In genomic region chr6:86062684-86063083, GRCm38 (mm10) we compare ENCODE assay signal across 23 mouse cellular contexts. TPM values are rescaled to one million over a fixed set of nuclear protein-coding genes. Genes with fewer than 3 reads are reported as not detected.
A peak's percentile ranks its signal among the peaks of the same experiment; 100 is the strongest.
DNase-seq lines count a peak whose midpoint lies in the region; ATAC-seq and TF ChIP-seq lines count a peak whose summit lies in the region.
"Had no signal": no experiment of that assay in that cellular context is flagged by ENCODE, and none has a peak within 500 bp of the region (broad histone marks: within the 10 kb centered on the region; RNA-seq: fewer than 3 reads in every experiment).

No protein-coding gene starts in this region.

- no peaks in the 10 kb centered on the region for H3K27me3 ChIP-seq in embryonic facial prominence, embryonic 14.5 days (replicated peaks; ENCODE audit: control insufficient read depth, insufficient read depth, low read length)
- no peaks in the 10 kb centered on the region for H3K27me3 ChIP-seq in embryonic facial prominence, embryonic 10.5 days (replicated peaks; ENCODE audit: low read depth, poor library complexity, severe bottlenecking)
- H3K27me3 ChIP-seq in forebrain, postnatal 0 days (ENCODE audit: insufficient read depth, low read length) = no peaks in the 10 kb centered on the region
- peaks cover 4% of the 10 kb centered on the region; the same call in 1 of the 2 replicates for H3K27me3 ChIP-seq in midbrain, embryonic 10.5 days (ENCODE audit: low read depth, poor library complexity, severe bottlenecking)
- H3K27me3 ChIP-seq in neural tube, embryonic 14.5 days (ENCODE audit: control insufficient read depth, insufficient read depth, low read length) = no peaks in the 10 kb centered on the region
- no peaks in the 10 kb centered on the region for H3K27me3 ChIP-seq in kidney, embryonic 15.5 days
- H3K27me3 ChIP-seq: embryonic facial prominence, embryonic 12.5 days; limb, embryonic 13.5 days had no signal

- H3K27ac ChIP-seq in embryonic facial prominence, embryonic 14.5 days (replicated peaks; ENCODE audit: low read depth, low read length) = 0 out of 2 replicates have a peak overlapping the region, but pooled peaks have one; percentile 55
- no peak overlapping the region for H3K27ac ChIP-seq in embryonic facial prominence, embryonic 10.5 days (replicated peaks)
- peak overlapping the region; percentile 97 for H3K27ac ChIP-seq in forebrain, postnatal 0 days (ENCODE audit: low read depth, low read length)
- H3K27ac ChIP-seq in midbrain, embryonic 10.5 days (replicated peaks) = peak overlapping the region; percentile 74
- H3K27ac ChIP-seq in neural tube, embryonic 14.5 days (ENCODE audit: low read depth, low read length) = peak overlapping the region; percentile 91
- no peak overlapping the region for H3K27ac ChIP-seq in gastrocnemius, adult 2 months
- H3K27ac ChIP-seq in kidney, embryonic 15.5 days = no peak overlapping the region
- H3K27ac ChIP-seq: embryonic facial prominence, embryonic 12.5 days; limb, embryonic 13.5 days; liver, embryonic 15.5 days; stomach, postnatal 0 days had no signal

- ATAC-seq in embryonic facial prominence, embryonic 14.5 days (ENCODE audit: low read depth) = no peak
- peak; percentile 19; the same call in 1 of the 2 replicates for ATAC-seq in forebrain, postnatal 0 days
- 0 out of 2 replicates have a peak, but pooled peaks have one; percentile 13 for ATAC-seq in neural tube, embryonic 14.5 days (ENCODE audit: low read depth)
- ATAC-seq in kidney, embryonic 15.5 days (replicated peaks; ENCODE audit: low FRiP score) = no peak

- H3K4me2 ChIP-seq in embryonic facial prominence, embryonic 14.5 days (ENCODE audit: low read depth, low read length) = no peak overlapping the region
- H3K4me2 ChIP-seq in forebrain, postnatal 0 days (ENCODE audit: low read depth) = 0 out of 2 replicates have a peak overlapping the region, but pooled peaks have one; percentile 17
- H3K4me2 ChIP-seq in neural tube, embryonic 14.5 days (ENCODE audit: low read depth, low read length) = peak overlapping the region; percentile 23
- no peak overlapping the region for H3K4me2 ChIP-seq in kidney, embryonic 15.5 days
- H3K4me2 ChIP-seq: embryonic facial prominence, embryonic 12.5 days; heart, embryonic 12.5 days; limb, embryonic 13.5 days; liver, embryonic 15.5 days had no signal

- DNase-seq in embryonic facial prominence, embryonic 14.5 days (ENCODE audit: low spot score) = peak; percentile 30
- DNase-seq in embryonic facial prominence, embryonic 10.5 days (ENCODE audit: low spot score) = no peak
- peak; percentile 56 for DNase-seq in forebrain, postnatal 0 days
- DNase-seq in midbrain, embryonic 10.5 days (ENCODE audit: low spot score) = no peak
- no peak for DNase-seq in gastrocnemius, adult 2 months
- no peak for DNase-seq in Muller cell, postnatal 12 days (ENCODE audit: inconsistent ontology term)
- DNase-seq: adrenal gland, postnatal 25 days; gastrocnemius, postnatal 36 days; kidney, adult 8-10 months; lung, postnatal 14 days; spleen, adult 18-20 months; thymus, postnatal 14 days had no signal

- 82% methylated on average over 2 of the region's 2 CpGs for WGBS in embryonic facial prominence, embryonic 14.5 days
- WGBS in embryonic facial prominence, embryonic 10.5 days = 83% methylated on average over 2 of the region's 2 CpGs
- WGBS in forebrain, postnatal 0 days = 35% methylated on average over 2 of the region's 2 CpGs
- 90% methylated on average over 2 of the region's 2 CpGs for WGBS in midbrain, embryonic 10.5 days
- 56% methylated on average over 2 of the region's 2 CpGs for WGBS in neural tube, embryonic 14.5 days
- 85% methylated on average over 2 of the region's 2 CpGs for WGBS in kidney, embryonic 15.5 days

- H3K4me3 ChIP-seq in embryonic facial prominence, embryonic 14.5 days (ENCODE audit: low read depth, low read length) = no peak overlapping the region
- H3K4me3 ChIP-seq in embryonic facial prominence, embryonic 10.5 days = no peak overlapping the region
- H3K4me3 ChIP-seq in forebrain, postnatal 0 days (ENCODE audit: low read depth, low read length) = no peak overlapping the region
- no peak overlapping the region for H3K4me3 ChIP-seq in midbrain, embryonic 10.5 days
- H3K4me3 ChIP-seq in neural tube, embryonic 14.5 days (ENCODE audit: low read depth, low read length) = no peak overlapping the region
- H3K4me3 ChIP-seq in gastrocnemius, adult 2 months = no peak overlapping the region
- no peak overlapping the region for H3K4me3 ChIP-seq in kidney, embryonic 15.5 days (replicated peaks)
- H3K4me3 ChIP-seq: embryonic facial prominence, embryonic 12.5 days; heart, embryonic 12.5 days; limb, embryonic 13.5 days; liver, embryonic 15.5 days had no signal

- no peak for TF ChIP-seq CTCF in forebrain, postnatal 0 days (IDR thresholded peaks at IDR 0.05; ENCODE audit: low read depth)
- no peak for TF ChIP-seq CTCF in gastrocnemius, adult 2 months (IDR thresholded peaks at IDR 0.05)

- no peaks in the 10 kb centered on the region for H3K9me3 ChIP-seq in embryonic facial prominence, embryonic 14.5 days (ENCODE audit: control insufficient read depth, low read length)
- no peaks in the 10 kb centered on the region for H3K9me3 ChIP-seq in embryonic facial prominence, embryonic 10.5 days
- H3K9me3 ChIP-seq in forebrain, postnatal 0 days (ENCODE audit: low read length) = no peaks in the 10 kb centered on the region
- H3K9me3 ChIP-seq in midbrain, embryonic 10.5 days (replicated peaks) = no peaks in the 10 kb centered on the region
- no peaks in the 10 kb centered on the region for H3K9me3 ChIP-seq in neural tube, embryonic 14.5 days (ENCODE audit: control insufficient read depth, low read length)
- no peaks in the 10 kb centered on the region for H3K9me3 ChIP-seq in kidney, embryonic 15.5 days (replicated peaks)
- H3K9me3 ChIP-seq: embryonic facial prominence, embryonic 12.5 days; heart, embryonic 12.5 days; limb, embryonic 13.5 days; liver, embryonic 15.5 days had no signal

- H3K4me1 ChIP-seq in embryonic facial prominence, embryonic 14.5 days (ENCODE audit: control insufficient read depth, insufficient read depth, low read length) = peaks cover 12% of the 10 kb centered on the region; the same call in 1 of the 2 replicates
- peaks cover 44% of the 10 kb centered on the region for H3K4me1 ChIP-seq in embryonic facial prominence, embryonic 10.5 days
- H3K4me1 ChIP-seq in forebrain, postnatal 0 days (ENCODE audit: insufficient read depth) = peaks cover 83% of the 10 kb centered on the region
- H3K4me1 ChIP-seq in midbrain, embryonic 10.5 days = peaks cover 86% of the 10 kb centered on the region
- H3K4me1 ChIP-seq in neural tube, embryonic 14.5 days (ENCODE audit: control insufficient read depth, insufficient read depth, low read length) = peaks cover 76% of the 10 kb centered on the region
- no peaks in the 10 kb centered on the region for H3K4me1 ChIP-seq in kidney, embryonic 15.5 days
- H3K4me1 ChIP-seq: embryonic facial prominence, embryonic 12.5 days; limb, embryonic 13.5 days had no signal

- intact Hi-C loops in gastrocnemius, adult 2 months (cut with DNase I) = no loop called here

- no peak overlapping the region for H3K9ac ChIP-seq in embryonic facial prominence, embryonic 14.5 days (ENCODE audit: low read depth, low read length)
- peak overlapping the region; percentile 18; the same call in 1 of the 2 replicates for H3K9ac ChIP-seq in forebrain, postnatal 0 days
- H3K9ac ChIP-seq in neural tube, embryonic 14.5 days (replicated peaks; ENCODE audit: low read depth, low read length) = no peak overlapping the region
- no peak overlapping the region for H3K9ac ChIP-seq in kidney, embryonic 15.5 days
- H3K9ac ChIP-seq: embryonic facial prominence, embryonic 12.5 days; heart, embryonic 12.5 days; limb, embryonic 13.5 days; liver, embryonic 15.5 days had no signal

- H3K36me3 ChIP-seq in embryonic facial prominence, embryonic 14.5 days (ENCODE audit: control insufficient read depth, insufficient read depth, low read length) = no peaks in the 10 kb centered on the region
- no peaks in the 10 kb centered on the region for H3K36me3 ChIP-seq in embryonic facial prominence, embryonic 10.5 days (replicated peaks)
- 0 out of 2 replicates have a peak, but pooled peaks cover under 1% of the 10 kb centered on the region for H3K36me3 ChIP-seq in forebrain, postnatal 0 days (ENCODE audit: insufficient read depth)
- no peaks in the 10 kb centered on the region for H3K36me3 ChIP-seq in midbrain, embryonic 10.5 days
- no peaks in the 10 kb centered on the region for H3K36me3 ChIP-seq in neural tube, embryonic 14.5 days (ENCODE audit: control insufficient read depth, insufficient read depth, low read length)
- no peaks in the 10 kb centered on the region for H3K36me3 ChIP-seq in kidney, embryonic 15.5 days
- H3K36me3 ChIP-seq: embryonic facial prominence, embryonic 12.5 days; heart, embryonic 12.5 days; limb, embryonic 13.5 days; liver, embryonic 15.5 days had no signal

RNA-seq across cellular contexts. Expression of gene Add2, which starts 34.2 kb away (rescaled TPM):
- polyA plus RNA-seq in embryonic facial prominence, embryonic 14.5 days (2014; fragmentation: Nextera tagmentation; extraction: Ambion mirVana) = 6.7 and 7.6 TPM in 2 replicates
- 23.4 and 26.6 TPM in 2 replicates for polyA plus RNA-seq in embryonic facial prominence, embryonic 10.5 days (2016; fragmentation: Nextera tagmentation; extraction: Ambion mirVana)
- 267 and 333 TPM in 2 replicates for total RNA-seq in forebrain, postnatal 0 days (2014; rRNA removed)
- polyA plus RNA-seq in forebrain, postnatal 0 days (2015; fragmentation: Nextera tagmentation; extraction: Ambion mirVana) = 175 and 186 TPM in 2 replicates
- 43.3 and 81.8 TPM in 2 replicates for polyA plus RNA-seq in midbrain, embryonic 10.5 days (2016; fragmentation: Nextera tagmentation; extraction: Ambion mirVana)
- polyA plus RNA-seq in neural tube, embryonic 14.5 days (2014; fragmentation: Nextera tagmentation; extraction: Ambion mirVana) = 94.7 and 111 TPM in 2 replicates
- under 1 TPM in 1 of 2 experiments, not detected in 1; 0.11 TPM for total RNA-seq in gastrocnemius, adult 2 months (2021)
- polyA plus RNA-seq in kidney, embryonic 15.5 days (2015; fragmentation: Nextera tagmentation; extraction: Ambion mirVana) = 5.9 and 7.2 TPM in 2 replicates

RNA-seq across cellular contexts. Expression of gene Figla, which starts 46.7 kb away (rescaled TPM):
- polyA plus RNA-seq in embryonic facial prominence, embryonic 14.5 days (2014; fragmentation: Nextera tagmentation; extraction: Ambion mirVana) = not detected in 2 replicates
- not detected in 2 replicates for polyA plus RNA-seq in embryonic facial prominence, embryonic 10.5 days (2016; fragmentation: Nextera tagmentation; extraction: Ambion mirVana)
- not detected in 2 replicates for total RNA-seq in forebrain, postnatal 0 days (2014; rRNA removed)
- not detected in 2 replicates for polyA plus RNA-seq in forebrain, postnatal 0 days (2015; fragmentation: Nextera tagmentation; extraction: Ambion mirVana)
- polyA plus RNA-seq in midbrain, embryonic 10.5 days (2016; fragmentation: Nextera tagmentation; extraction: Ambion mirVana) = not detected in 2 replicates
- not detected in 2 replicates for polyA plus RNA-seq in neural tube, embryonic 14.5 days (2014; fragmentation: Nextera tagmentation; extraction: Ambion mirVana)
- total RNA-seq in gastrocnemius, adult 2 months (2021) = not detected
- not detected in 2 replicates for polyA plus RNA-seq in kidney, embryonic 15.5 days (2015; fragmentation: Nextera tagmentation; extraction: Ambion mirVana)
- total RNA-seq: adrenal gland, postnatal 25 days; gastrocnemius, postnatal 36 days; hematopoietic stem cell, adult 5-6 weeks; left cerebral cortex, adult 8-10 months; megakaryocyte-erythroid progenitor cell, adult 5-6 weeks had no signal
- polyA plus RNA-seq: embryonic facial prominence, embryonic 12.5 days; heart, embryonic 12.5 days; limb, embryonic 13.5 days; liver, embryonic 15.5 days; neural tube, embryonic 11.5 days; stomach, postnatal 0 days had no signal

Comparison
In these comparisons a context has a peak if more than half of its experiments do, and no peak if none do; other contexts are left out.
1. DNase-seq: peak in embryonic facial prominence, embryonic 14.5 days (single experiment) and forebrain, postnatal 0 days (single experiment); none in embryonic facial prominence, embryonic 10.5 days (single experiment), midbrain, embryonic 10.5 days (single experiment), gastrocnemius, adult 2 months (single experiment) and Muller cell, postnatal 12 days (single experiment).
2. H3K27ac ChIP-seq: peak in embryonic facial prominence, embryonic 14.5 days (single experiment), forebrain, postnatal 0 days (single experiment), midbrain, embryonic 10.5 days (single experiment) and neural tube, embryonic 14.5 days (single experiment); none in embryonic facial prominence, embryonic 10.5 days (single experiment), gastrocnemius, adult 2 months (single experiment) and kidney, embryonic 15.5 days (single experiment).
3. ATAC-seq: peak in forebrain, postnatal 0 days (single experiment) and neural tube, embryonic 14.5 days (single experiment); none in embryonic facial prominence, embryonic 14.5 days (single experiment) and kidney, embryonic 15.5 days (single experiment).
4. H3K4me2 ChIP-seq: peak in forebrain, postnatal 0 days (single experiment) and neural tube, embryonic 14.5 days (single experiment); none in embryonic facial prominence, embryonic 14.5 days (single experiment) and kidney, embryonic 15.5 days (single experiment).